Mouse (Mus musculus) ZHBTc4 (cell line): ENCODE data around the gene Dnase2b.

Experiments used
- DNase-seq: peaks from one replicate; pipeline ENCODE4 v3.0.0-alpha.2; 2011; ENCODE audit warnings: low read depth, low spot score

Dnase2b gene

GRCm38 (mm10) chr3:146570148-146570782 is 45.1 kb downstream of the Dnase2b start, which contains the start of gene Uox:
Gene Uox, plus strand, starts transcription at chr3:146570426.
- no peak for DNase-seq

- DNase-seq, result no peak
Observed at GRCm38 (mm10) chr3:146569594-146569993, 45.8 kb downstream of the Dnase2b start.

DNA sequence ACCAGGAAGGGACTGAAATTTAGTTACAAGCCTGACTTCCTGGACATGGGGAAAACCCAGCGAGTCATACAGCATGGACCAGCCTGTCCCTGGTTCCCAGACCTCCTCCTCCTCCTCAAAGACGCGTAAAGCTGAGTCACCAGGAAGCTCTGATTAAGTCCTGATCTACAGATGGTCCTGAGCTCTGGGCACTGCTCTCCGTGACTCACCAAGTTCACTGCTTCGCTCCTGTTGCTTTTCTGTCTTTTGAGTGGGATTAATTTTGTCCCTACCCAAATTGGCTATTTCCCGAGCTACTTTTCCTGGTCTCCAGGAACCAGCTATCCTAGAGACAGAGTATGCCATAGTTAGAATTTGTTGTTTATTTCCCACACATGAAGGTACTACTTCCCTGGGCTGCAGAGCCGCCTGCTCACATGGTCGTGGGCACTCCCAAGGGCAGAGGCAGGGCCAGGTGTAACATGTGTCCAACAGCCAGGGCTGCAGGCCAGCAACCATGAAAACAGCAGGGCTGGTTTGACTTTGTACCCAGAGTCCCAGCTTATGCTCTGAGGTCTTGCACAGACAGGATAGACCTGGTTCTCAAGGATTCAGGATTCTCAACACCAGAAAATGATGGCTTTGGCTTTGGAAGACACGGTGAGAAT is 47.4 kb downstream of the Dnase2b start:
- no peak for DNase-seq

DNA sequence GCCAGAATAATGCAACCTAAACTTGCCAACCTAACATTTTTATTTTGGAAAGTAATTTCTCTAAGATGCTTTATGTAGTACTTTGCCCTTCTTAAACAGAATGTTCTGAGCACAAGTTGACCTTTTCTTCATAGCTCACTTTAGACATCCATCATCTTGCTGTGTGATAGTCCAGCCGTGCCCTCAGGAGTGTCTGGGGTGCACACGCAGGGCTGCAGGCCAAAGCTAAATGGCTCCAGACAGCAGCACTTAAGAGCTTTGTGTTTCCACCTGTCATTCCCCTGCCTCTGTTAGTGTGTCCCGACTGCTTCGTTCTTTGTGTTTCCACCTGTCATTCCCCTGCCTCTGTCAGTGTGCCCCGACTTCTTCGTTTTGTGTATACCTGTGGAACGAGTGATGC is 48.0 kb downstream of the Dnase2b start:
- no peak for DNase-seq

GRCm38 (mm10) chr3:146565065-146565411 is 50.4 kb downstream of the Dnase2b start:
- DNase-seq, result no peak

- peak; percentile 69 for DNase-seq
Observed at GRCm38 (mm10) chr3:146564268-146565064, 50.9 kb downstream of the Dnase2b start.

GRCm38 (mm10) chr3:146562936-146563335 is 52.5 kb downstream of the Dnase2b start:
- peak; percentile 63 for DNase-seq

- no peak for DNase-seq
Observed at GRCm38 (mm10) chr3:146557507-146557906, 57.9 kb downstream of the Dnase2b start.

DNA sequence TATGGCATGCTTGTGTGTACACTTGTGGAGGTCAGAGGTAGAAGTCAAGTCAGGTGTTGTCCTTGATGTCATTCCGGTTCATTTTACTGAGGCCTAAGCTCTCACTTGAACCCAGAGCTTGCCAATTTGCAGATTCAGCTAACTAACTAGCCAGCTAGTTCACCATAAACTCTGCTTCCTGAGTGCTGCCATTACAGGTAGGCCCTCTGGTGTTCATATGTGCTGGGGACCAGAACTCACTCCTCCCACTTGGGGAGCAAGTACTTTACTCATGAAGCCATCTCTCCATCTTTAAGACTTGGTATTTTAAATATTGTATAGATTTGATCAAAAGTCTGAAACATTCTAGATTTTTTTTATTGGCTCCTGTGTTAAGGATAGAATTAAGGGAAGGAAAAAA is 58.8 kb downstream of the Dnase2b start:
- no peak for DNase-seq

GRCm38 (mm10) chr3:146554816-146555215 is 60.6 kb downstream of the Dnase2b start:
- DNase-seq, result no peak

DNA sequence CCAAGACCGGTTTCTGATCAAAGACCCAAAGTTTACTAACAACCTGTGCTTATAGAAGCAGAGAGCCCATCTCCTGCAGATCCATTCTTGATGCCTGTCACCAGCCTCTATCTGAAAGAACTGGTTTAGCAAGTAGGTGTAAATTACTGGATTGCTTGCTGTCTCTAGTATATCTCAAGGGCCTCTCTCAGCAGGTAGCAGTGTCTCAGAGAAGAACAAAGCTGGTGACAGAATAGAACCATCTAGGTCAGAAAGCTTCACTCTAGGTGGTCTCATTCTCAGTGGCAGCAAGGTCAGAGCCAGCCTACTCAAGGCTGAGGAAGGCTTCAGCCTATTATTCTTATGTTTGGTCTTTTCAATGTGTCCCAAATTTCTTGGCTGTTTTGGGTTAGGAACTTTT is 71.8 kb downstream of the Dnase2b start:
- peak; percentile 44 for DNase-seq

DNA sequence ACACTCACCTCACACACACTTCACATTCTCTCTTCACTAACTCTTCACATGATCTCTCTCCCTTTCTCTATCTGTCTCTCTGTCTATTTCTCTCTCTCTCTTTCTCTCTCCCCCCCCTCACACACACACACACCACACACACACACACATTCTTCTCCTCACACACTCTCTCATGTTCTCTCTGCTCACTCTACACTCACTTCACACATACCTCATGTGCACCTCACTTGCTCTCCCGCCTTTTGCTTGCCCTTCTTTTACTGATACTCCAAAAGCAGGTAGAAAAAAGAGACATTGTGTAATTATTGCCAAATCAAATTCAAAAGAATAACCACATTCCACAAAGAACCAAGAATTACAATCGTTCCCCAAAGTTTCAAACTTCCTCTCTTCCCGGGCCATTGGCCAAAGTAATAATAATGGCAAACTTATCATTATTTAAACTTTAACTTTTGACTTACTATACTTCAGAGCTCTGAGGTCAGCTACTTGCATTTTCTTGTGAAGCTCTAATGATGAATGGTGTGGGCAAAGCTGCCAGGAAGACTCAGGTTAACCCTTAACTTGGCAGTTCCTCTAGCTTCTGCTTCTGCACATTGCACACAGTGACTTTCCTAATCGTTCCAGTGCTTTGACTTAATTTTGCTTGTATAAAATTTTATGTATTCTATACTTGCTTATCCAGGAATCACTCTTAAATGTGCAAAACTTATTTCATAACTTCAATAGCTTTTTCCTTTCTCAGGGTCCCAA is 74.7 kb downstream of the Dnase2b start:
- no peak for DNase-seq

DNA sequence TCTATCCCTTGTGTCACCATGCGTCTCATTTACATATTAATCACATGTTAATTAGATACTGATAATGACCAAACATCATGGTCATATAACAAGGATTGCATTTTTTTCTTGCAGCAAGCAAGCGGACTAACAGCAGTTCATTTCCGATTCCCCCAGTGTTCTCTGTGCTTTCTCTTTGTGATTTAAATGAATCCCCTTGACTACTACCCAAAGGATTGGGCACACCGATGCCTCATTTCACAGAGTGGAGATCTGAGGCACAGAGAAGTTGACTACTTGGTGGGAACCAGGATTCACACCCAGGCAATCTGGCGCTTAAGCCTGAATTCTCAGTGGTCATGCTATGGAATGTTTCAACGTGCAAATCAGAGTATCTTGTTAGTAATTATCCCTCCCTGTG is 80.4 kb downstream of the Dnase2b start:
- DNase-seq, result peak; percentile 52
